Mouse (Mus musculus): ENCODE measurements around the gene Zfp966.
"Not testable (repeated sequence)": the region's sequence is repeated elsewhere in the genome, so short reads cannot be mapped to it uniquely, and the experiment has no call there.

DNA sequence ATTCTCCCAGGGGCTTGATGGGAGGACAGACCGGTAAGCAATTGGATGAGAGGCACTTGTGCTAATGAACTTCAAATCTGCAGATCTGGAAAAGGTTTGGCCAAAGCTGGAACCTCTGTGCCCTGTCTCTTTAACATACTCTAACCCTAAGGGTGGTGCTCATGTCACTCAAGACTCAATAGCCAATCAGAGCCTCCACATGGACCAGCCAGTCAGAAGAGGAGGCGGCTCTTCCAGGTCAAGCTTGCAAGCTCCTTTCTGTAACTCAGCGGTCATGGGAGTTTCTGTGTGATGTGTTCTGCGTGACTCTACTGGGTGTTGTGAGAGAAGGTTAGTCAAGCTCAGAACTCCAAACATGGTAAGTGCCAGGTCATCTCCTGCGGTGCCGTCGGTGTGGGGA is 61.9 kb downstream of the Zfp966 start, which contains the start of gene Gm6710:
- not testable (repeated sequence) for TF ChIP-seq GATA1 (IDR thresholded peaks at IDR 0.05; ENCODE audit: borderline replicate concordance, low read length); FLI1 (IDR thresholded peaks at IDR 0.05; ENCODE audit: low read length)

Measured in megakaryocyte, embryonic 14.5 days (primary cell).